Mouse (Mus musculus): ENCODE results near the gene Gpr1. TPM values are rescaled to one million over a fixed set of nuclear protein-coding genes. Genes with fewer than 3 reads are reported as not detected.

The Gpr1 gene
- 0.88 and 1.7 TPM in 2 replicates for polyA plus RNA-seq (2011; ENCODE audit: insufficient read length, low read depth, missing spikeins)

DNA sequence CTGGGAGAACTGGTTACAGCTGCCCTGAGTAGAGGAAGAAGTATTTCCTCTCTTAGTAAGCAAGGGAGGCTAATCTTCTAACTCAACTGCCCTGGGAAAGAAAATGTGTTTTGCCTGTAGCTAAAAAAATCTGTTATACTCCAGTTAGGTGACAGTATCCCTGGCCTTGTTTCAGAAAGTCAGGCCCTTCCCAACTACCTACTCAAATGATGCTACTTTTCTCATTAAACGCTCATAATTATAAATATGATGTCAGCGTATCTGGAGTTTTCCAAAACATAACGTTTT, at the start of gene Gpr1:
Gene Gpr1 (minus strand): TSS at position 273 of the 288 bp plus-strand sequence.
- Histone ChIP-seq H3K27ac (ENCODE audit: insufficient read depth, low read length) (no peak within 1 kb of the TSS; the same call in 1 of the 2 replicates), H3K4me1 (ENCODE audit: control insufficient read depth, insufficient read depth, low read length) (no peaks in the 10 kb centered on the region), H3K4me3 (ENCODE audit: insufficient read depth, low read length) (no peak within 1 kb of the TSS; the same call in 1 of the 2 replicates)
- TF ChIP-seq POLR2A (IDR thresholded peaks at IDR 0.05; ENCODE audit: low read depth, low read length), result no peak
- TF ChIP-seq CTCF (IDR thresholded peaks at IDR 0.05; ENCODE audit: borderline replicate concordance, insufficient read depth, low read length), result no peak

- no peak for TF ChIP-seq CTCF (IDR thresholded peaks at IDR 0.05; ENCODE audit: borderline replicate concordance, insufficient read depth, low read length)
- TF ChIP-seq POLR2A (IDR thresholded peaks at IDR 0.05; ENCODE audit: low read depth, low read length), result no peak
- Histone ChIP-seq H3K27ac (ENCODE audit: insufficient read depth, low read length) (no peak overlapping the region), H3K4me3 (ENCODE audit: insufficient read depth, low read length) (no peak overlapping the region), H3K4me1 (ENCODE audit: control insufficient read depth, insufficient read depth, low read length) (no peaks in the 10 kb centered on the region)
These were observed 49.3 kb upstream of the Gpr1 start for GRCm38 (mm10) chr1:63263671-63264070.

DNA sequence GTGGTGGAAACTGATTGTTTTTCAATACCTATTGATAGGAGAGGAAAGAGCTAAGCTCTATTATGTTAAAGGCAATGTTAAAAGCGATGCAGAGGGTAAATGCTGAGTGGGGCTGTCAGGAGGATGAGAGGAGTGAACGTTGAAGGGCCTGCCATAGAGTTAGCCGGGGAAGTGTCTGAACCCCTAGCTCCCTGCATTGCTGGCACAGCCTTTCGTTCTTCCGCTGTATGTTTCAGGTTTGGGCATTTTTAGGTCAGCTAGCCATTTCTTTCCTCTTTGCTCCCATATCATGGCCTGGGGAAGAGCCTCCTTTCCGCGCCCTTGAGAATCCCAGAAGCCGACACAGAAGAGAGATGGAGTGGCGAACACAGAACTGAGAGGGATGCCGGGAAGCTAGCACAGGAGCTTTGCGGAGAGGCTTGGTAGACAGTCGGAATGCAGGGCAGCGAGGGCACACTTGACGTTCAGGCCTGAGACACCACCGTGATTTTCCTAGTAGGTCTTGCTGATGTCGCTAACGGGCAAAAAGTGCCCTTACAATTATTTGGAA, 46.8 kb upstream of the Gpr1 start:
- no peaks in the 10 kb centered on the region for H3K4me1 ChIP-seq (ENCODE audit: control insufficient read depth, insufficient read depth, low read length)
- no peak for TF ChIP-seq CTCF (IDR thresholded peaks at IDR 0.05; ENCODE audit: borderline replicate concordance, insufficient read depth, low read length)
- TF ChIP-seq POLR2A (IDR thresholded peaks at IDR 0.05; ENCODE audit: low read depth, low read length), result no peak
- no peak overlapping the region for H3K4me3 ChIP-seq (ENCODE audit: insufficient read depth, low read length)
- no peak overlapping the region for H3K27ac ChIP-seq (ENCODE audit: insufficient read depth, low read length)

DNA sequence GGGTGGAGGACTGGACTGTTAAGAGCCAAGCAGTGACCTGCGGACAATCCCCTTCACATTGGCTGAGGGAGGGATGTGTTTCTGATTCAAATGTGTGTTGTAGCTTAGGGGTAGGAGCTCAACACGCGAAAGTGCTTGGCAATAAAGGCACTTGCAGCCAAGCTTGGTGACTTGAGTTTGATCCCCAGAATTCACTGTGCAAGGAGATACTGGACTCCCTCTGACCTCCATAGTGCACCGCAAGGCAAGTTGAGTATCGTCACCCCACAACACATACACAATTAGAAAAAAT, 46.3 kb upstream of the Gpr1 start:
- H3K4me1 ChIP-seq (ENCODE audit: control insufficient read depth, insufficient read depth, low read length), result no peaks in the 10 kb centered on the region
- TF ChIP-seq POLR2A (IDR thresholded peaks at IDR 0.05; ENCODE audit: low read depth, low read length), result no peak
- TF ChIP-seq CTCF (IDR thresholded peaks at IDR 0.05; ENCODE audit: borderline replicate concordance, insufficient read depth, low read length), result no peak
- no peak overlapping the region for H3K4me3 ChIP-seq (ENCODE audit: insufficient read depth, low read length)
- H3K27ac ChIP-seq (ENCODE audit: insufficient read depth, low read length), result no peak overlapping the region

DNA sequence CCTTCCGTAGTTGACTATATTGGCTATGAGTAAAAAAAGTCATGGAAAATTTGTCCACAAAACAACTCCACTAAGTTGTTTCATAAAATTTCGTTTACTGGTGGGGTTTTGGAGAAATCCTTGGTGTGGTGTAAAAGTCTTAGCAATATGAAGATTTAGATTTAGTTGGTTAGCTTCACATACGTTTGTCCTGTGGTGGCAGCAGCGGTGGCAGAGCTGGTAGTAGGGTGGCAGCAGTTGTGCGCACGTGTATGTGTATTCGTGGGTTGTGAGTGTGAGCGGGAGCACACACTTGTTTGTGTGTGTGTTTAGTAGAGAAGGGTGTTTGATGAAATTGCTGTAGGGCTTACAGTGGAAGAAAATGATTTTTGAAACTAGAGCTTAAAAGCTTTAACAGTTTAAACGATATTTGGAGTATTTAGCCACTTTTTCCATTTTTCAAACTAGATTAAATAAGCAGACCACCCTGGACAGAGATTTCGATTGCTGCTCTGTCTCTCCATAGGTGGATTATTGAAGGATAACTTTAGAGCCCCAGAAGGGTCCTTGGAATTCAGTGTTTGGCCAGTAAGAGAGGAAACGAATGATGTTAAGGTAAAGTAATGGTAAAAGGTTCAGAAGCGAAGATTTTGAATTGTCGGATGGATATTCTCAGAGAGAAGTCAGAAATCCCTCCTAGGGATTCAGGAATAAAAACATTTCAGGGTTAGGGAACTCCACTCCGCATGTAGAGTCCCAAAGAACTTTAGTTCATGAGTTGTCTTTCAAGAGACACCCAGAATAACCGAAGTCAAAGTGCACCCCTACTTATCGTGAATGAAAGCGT, 45.8 kb upstream of the Gpr1 start:
- no peak overlapping the region for H3K4me3 ChIP-seq (ENCODE audit: insufficient read depth, low read length)
- no peak overlapping the region for H3K27ac ChIP-seq (ENCODE audit: insufficient read depth, low read length)
- TF ChIP-seq POLR2A (IDR thresholded peaks at IDR 0.05; ENCODE audit: low read depth, low read length) (no peak), CTCF (IDR thresholded peaks at IDR 0.05; ENCODE audit: borderline replicate concordance, insufficient read depth, low read length) (no peak)
- no peaks in the 10 kb centered on the region for H3K4me1 ChIP-seq (ENCODE audit: control insufficient read depth, insufficient read depth, low read length)

DNA sequence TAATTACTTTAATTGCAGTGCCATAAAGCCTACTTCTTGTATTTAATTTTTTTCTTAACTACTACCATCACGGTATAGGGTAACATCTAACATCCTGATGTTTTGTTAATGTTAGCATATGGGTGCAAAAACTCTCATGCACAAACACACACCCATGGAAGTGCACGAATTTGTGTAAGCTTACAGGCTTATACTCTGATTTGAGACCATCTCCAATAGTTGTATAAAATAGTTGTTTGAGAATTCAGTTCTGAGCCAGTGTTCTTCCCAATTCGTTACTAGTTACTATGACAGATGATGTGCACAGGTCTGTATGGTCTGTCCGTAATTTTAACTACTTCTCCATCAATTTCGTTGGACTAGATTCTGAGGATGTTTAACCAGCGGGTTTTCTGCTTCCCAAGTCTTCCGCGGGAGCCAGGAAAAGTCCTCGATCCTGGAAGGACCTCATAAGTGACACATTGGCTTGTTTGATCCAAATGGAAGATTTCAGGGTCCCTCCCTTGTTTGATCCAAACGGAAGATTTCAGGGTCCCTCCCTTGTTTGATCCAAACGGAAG, 45.0 kb upstream of the Gpr1 start:
- Histone ChIP-seq H3K4me1 (ENCODE audit: control insufficient read depth, insufficient read depth, low read length) (no peaks in the 10 kb centered on the region), H3K4me3 (ENCODE audit: insufficient read depth, low read length) (no peak overlapping the region), H3K27ac (ENCODE audit: insufficient read depth, low read length) (no peak overlapping the region)
- TF ChIP-seq POLR2A (IDR thresholded peaks at IDR 0.05; ENCODE audit: low read depth, low read length) (no peak), CTCF (IDR thresholded peaks at IDR 0.05; ENCODE audit: borderline replicate concordance, insufficient read depth, low read length) (no peak)

DNA sequence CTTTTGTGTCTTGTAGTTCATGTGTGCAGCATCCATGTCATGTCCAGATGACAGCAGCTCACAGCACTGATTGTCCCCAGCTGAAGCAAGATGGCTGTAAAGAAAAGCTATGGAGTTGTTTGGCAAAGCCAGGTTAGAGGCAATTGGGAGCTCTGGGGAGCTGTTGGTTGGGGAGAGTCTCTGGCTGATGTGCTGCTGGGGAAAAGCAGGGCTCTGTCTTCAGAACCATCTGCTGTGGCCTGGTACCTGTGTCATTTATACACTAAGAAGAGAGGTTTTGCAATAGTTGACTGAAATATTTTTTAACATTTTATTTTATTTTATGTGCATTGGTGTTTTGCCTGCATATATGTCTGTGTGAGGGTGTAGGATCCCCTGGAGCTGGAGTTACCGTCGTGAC, 44.2 kb upstream of the Gpr1 start:
- H3K27ac ChIP-seq (ENCODE audit: insufficient read depth, low read length), result no peak overlapping the region
- TF ChIP-seq POLR2A (IDR thresholded peaks at IDR 0.05; ENCODE audit: low read depth, low read length) (no peak), CTCF (IDR thresholded peaks at IDR 0.05; ENCODE audit: borderline replicate concordance, insufficient read depth, low read length) (no peak)
- no peak overlapping the region for H3K4me3 ChIP-seq (ENCODE audit: insufficient read depth, low read length)

DNA sequence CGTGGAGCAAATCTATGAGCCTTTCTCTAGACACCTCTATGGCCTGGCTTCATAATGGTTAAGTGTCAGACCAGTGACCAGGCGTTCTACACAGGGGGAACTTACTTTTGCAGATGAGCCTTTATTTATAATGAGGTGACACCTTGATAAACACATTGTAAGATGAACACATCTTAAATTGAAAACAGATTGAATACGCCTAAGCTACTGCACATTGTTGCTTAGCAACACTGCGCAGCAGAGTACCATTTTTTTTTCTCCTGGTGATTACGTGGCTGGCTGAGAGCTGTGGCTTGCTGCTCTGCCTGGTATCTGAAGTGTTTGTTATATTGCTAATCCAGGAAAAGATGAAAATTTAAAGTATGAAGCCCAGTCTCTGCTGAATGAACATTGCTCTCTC, 41.7 kb upstream of the Gpr1 start:
- no peak for TF ChIP-seq POLR2A (IDR thresholded peaks at IDR 0.05; ENCODE audit: low read depth, low read length)
- no peak for TF ChIP-seq CTCF (IDR thresholded peaks at IDR 0.05; ENCODE audit: borderline replicate concordance, insufficient read depth, low read length)
- H3K4me1 ChIP-seq (ENCODE audit: control insufficient read depth, insufficient read depth, low read length), result no peaks in the 10 kb centered on the region

More for the DNA sequence above, 44.2 kb upstream of the Gpr1 start:
- no peaks in the 10 kb centered on the region for H3K4me1 ChIP-seq (ENCODE audit: control insufficient read depth, insufficient read depth, low read length)

DNA sequence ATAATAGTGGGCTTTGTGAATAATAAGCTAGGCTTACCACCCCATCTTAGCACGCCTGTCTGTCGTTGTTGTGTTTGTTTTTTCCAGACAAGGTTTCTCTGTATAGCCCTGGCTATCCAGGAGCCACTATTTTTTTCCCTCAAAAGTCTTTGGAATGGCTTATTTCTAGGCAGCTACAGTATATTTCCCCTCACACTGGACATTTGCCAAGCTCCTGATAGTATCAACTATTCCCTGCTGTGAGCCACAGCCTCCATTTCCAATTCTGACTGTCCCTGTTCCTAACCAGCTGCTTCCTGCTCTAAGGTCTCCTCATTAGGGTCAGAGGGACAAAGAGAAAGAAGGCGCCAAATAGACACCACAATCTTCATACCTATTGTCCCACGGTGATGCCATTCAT, 40.8 kb upstream of the Gpr1 start:
- TF ChIP-seq POLR2A (IDR thresholded peaks at IDR 0.05; ENCODE audit: low read depth, low read length), result no peak
- no peak for TF ChIP-seq CTCF (IDR thresholded peaks at IDR 0.05; ENCODE audit: borderline replicate concordance, insufficient read depth, low read length)
- no peak overlapping the region for H3K27ac ChIP-seq (ENCODE audit: insufficient read depth, low read length)
- H3K4me1 ChIP-seq (ENCODE audit: control insufficient read depth, insufficient read depth, low read length), result no peaks in the 10 kb centered on the region
- H3K4me3 ChIP-seq (ENCODE audit: insufficient read depth, low read length), result no peak overlapping the region

More for the DNA sequence above, 41.7 kb upstream of the Gpr1 start:
- Histone ChIP-seq H3K27ac (ENCODE audit: insufficient read depth, low read length) (no peak overlapping the region), H3K4me3 (ENCODE audit: insufficient read depth, low read length) (no peak overlapping the region)

GRCm38 (mm10) chr1:63253291-63253690, 38.9 kb upstream of the Gpr1 start:
- Histone ChIP-seq H3K27ac (ENCODE audit: insufficient read depth, low read length) (no peak overlapping the region), H3K4me3 (ENCODE audit: insufficient read depth, low read length) (no peak overlapping the region), H3K4me1 (ENCODE audit: control insufficient read depth, insufficient read depth, low read length) (no peaks in the 10 kb centered on the region)
- TF ChIP-seq CTCF (IDR thresholded peaks at IDR 0.05; ENCODE audit: borderline replicate concordance, insufficient read depth, low read length) (no peak), POLR2A (IDR thresholded peaks at IDR 0.05; ENCODE audit: low read depth, low read length) (no peak)

Measured in embryonic fibroblast, embryonic 13.5 days (primary cell).